Mouse (Mus musculus) heart, embryonic 11.5 days (tissue): ENCODE measurements around the gene Cdkn2d. TPM values are rescaled to one million over a fixed set of nuclear protein-coding genes. Genes with fewer than 3 reads are reported as not detected.
"Not testable (repeated sequence)": the region's sequence is repeated elsewhere in the genome, so short reads cannot be mapped to it uniquely, and the experiment has no call there.

Experiments
- ATAC-seq: fragments of 200-750 bp; cut with Nextera tagmentation; replicated peaks from 2 replicates; pipeline ENCODE4 v1.8.0; 2017; ENCODE audit warnings: moderate library complexity; ENCODE audit not compliant: insufficient number of reproducible peaks, low FRiP score, low TSS enrichment
- H3K27ac ChIP-seq: fragments of 300-500 bp; sonication (generic); 2 replicates; pipeline ENCODE4 v1.5.1; 2014; ENCODE audit warnings: mild to moderate bottlenecking, low read depth, low read length
- H3K27me3 ChIP-seq: fragments of 300-500 bp; sonication (generic); 2 replicates; pipeline ENCODE4 v1.6.1; 2014; ENCODE audit warnings: mild to moderate bottlenecking, low read length, mixed read lengths; ENCODE audit not compliant: control insufficient read depth, insufficient read depth
- H3K36me3 ChIP-seq: fragments of 300-500 bp; sonication (generic); 2 replicates; pipeline ENCODE4 v1.6.1; 2014; ENCODE audit warnings: mild to moderate bottlenecking, low read length, moderate library complexity, mixed read lengths; ENCODE audit not compliant: control insufficient read depth, insufficient read depth
- H3K4me1 ChIP-seq: fragments of 300-500 bp; sonication (generic); 2 replicates; pipeline ENCODE4 v1.6.1; 2014; ENCODE audit warnings: low read length; ENCODE audit not compliant: control insufficient read depth, insufficient read depth
- H3K4me2 ChIP-seq: fragments of 300-500 bp; sonication (generic); 2 replicates; pipeline ENCODE4 v1.6.1; 2014; ENCODE audit warnings: mild to moderate bottlenecking, moderate library complexity
- H3K4me3 ChIP-seq: fragments of 300-500 bp; sonication (generic); 2 replicates; pipeline ENCODE4 v1.5.1; 2014; ENCODE audit warnings: low read depth, low read length
- H3K9ac ChIP-seq: fragments of 300-500 bp; sonication (generic); 2 replicates; pipeline ENCODE4 v1.6.1; 2014; ENCODE audit warnings: mild to moderate bottlenecking, low read depth, low read length, moderate library complexity
- H3K9me3 ChIP-seq: fragments of 300-500 bp; sonication (generic); replicated peaks from 2 replicates; pipeline ENCODE4 v1.6.1; 2016; ENCODE audit warnings: low read length; ENCODE audit not compliant: control insufficient read depth
- WGBS: fragments of 180-500 bp; shearing (Covaris S2); extraction: QIAGEN DNeasy Blood & Tissue Kit; methylation state at CpG from one replicate; pipeline ENCODE4 v1.1.7; 2014; ENCODE audit not compliant: insufficient replicate concordance; 5-methylcytosine and 5-hydroxymethylcytosine counted together
- polyA plus RNA-seq: library from polyadenylated mRNA; unstranded; fragments of >200 nt; fragmentation: Nextera tagmentation; extraction: Ambion mirVana; gene quantifications from 2 replicates; pipeline ENCODE4 v1.2.1, GENCODE M21; 2014

Cdkn2d gene
- polyA plus RNA-seq, 1 experiment from 2014 or later = 88.4 TPM

DNA sequence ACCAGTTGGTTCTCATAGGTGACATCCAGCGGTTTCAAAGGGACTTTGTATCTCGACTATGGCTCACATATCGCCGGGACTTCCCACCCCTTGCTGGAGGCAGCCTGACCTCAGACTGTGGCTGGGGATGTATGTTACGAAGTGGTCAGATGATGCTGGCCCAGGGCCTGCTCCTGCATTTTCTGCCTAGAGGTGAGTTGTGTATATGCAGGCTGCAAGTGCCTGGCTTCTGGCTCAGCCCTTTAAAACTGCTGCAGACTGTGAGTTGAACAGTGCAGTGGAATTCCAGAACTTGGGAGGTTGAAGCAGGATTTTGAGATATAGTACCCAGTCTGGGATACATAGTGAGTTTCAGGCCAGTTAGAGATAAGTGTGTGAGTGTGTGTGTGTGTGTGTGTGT is 24.3 kb downstream of the Cdkn2d start:
- no peak overlapping the region for H3K27ac ChIP-seq
- WGBS = 88% methylated on average over 5 of the region's 5 CpGs
- H3K4me1 ChIP-seq = peaks cover 18% of the 10 kb centered on the region
- no peak for ATAC-seq
- H3K9me3 ChIP-seq = no peaks in the 10 kb centered on the region
- peaks cover 27% of the 10 kb centered on the region for H3K36me3 ChIP-seq
- peak overlapping the region; percentile 92; the same call in 1 of the 2 replicates for H3K9ac ChIP-seq
- H3K4me3 ChIP-seq = peak overlapping the region; percentile 94
- peak overlapping the region; percentile 89 for H3K4me2 ChIP-seq
- no peaks in the 10 kb centered on the region for H3K27me3 ChIP-seq

DNA sequence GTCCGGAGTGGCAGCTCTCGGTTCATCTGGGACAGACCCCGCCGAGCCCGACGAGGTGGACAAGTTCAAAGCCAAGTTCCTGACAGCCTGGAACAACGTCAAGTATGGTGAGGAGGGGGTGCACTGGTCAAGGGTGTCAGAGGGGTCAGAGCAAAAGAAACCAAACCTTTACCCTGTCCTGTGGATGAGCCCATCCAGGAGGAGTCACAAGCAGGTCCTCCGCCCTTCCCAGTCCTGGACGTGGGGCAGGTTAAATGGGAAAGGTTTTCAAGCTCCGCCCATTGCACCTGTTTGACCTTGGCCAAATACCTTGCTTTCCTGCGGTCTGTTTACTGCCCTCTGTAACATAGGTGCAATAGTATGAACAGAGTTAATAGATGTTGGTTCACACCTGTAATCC is 25.6 kb downstream of the Cdkn2d start:
- peaks cover 17% of the 10 kb centered on the region for H3K36me3 ChIP-seq
- 7% methylated on average over 11 of the region's 11 CpGs for WGBS
- peak overlapping the region; percentile 92 for H3K9ac ChIP-seq
- no peaks in the 10 kb centered on the region for H3K9me3 ChIP-seq
- peak overlapping the region; percentile 89 for H3K4me2 ChIP-seq
- H3K27ac ChIP-seq = peak overlapping the region; percentile 81
- ATAC-seq = peak; percentile 8; the same call in 1 of the 2 replicates
- H3K4me3 ChIP-seq = peak overlapping the region; percentile 94
- peaks cover 18% of the 10 kb centered on the region for H3K4me1 ChIP-seq
- H3K27me3 ChIP-seq = no peaks in the 10 kb centered on the region

DNA sequence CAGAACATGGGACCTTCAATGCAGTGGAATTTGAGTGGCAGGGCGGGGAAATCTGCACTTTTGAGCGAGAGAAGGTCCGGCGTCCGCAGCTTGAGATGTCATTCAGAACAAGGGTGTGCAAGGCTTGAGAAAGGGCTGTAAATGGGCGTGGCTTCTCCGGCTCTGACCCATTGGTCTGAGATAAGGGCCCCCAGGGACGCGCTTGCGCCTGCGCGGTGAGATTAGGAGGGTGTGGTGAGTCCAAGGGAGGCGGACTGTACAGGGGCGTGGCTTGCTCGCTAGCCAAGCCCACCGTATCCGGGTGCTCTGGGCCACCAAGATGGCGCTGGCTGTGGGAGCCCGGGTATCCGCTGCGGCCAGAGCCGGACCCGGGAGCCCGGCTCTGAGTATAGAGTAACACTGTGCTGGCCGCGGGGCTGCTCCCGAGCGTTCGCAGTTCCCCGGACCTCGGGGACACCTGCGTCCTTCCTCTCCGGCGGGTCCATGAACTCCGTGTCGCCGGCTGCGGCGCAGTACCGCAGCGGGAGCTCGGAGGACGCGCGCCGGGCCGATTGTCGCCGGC is 26.1 kb downstream of the Cdkn2d start, which contains the start of gene Atg4d:
Atg4d (plus strand) TSS at position 294 of the 562 bp plus-strand sequence.
- peak; percentile 98 for ATAC-seq

DNA sequence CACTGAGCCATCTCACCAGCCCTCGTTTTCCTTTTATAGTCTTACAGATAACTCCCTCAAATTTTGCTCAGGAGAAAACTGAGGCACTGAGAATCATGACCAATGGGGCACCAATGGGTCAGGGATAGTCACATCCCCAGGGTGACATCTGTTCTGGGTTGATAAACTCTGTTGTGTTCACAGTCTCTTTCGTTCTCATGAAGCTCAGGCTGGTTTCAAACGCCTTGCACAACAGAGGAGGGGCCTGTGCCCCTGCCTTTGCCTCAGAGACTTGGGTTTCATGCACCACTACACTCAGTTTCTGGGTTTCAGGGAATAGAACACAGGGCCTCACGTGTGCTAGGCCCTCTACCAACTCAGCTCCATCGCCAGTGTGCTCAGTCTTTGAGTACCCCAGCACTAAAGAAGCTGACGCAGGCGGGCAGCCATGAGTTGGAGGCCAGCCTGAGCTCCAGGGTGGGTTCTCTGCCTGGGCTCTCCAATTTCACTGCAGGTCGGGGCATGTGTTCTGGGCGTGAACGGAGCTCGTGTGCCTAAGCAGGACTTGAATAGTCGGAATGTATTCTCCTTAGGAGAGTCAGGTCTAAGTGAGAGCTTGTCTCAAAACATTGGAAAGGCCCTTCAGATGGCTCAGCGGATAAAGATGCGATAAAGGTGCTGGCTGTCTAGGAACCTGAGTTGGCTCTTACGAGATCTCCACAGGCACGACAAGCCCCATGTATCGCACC is 26.8 kb downstream of the Cdkn2d start:
- no peaks in the 10 kb centered on the region for H3K27me3 ChIP-seq
- H3K36me3 ChIP-seq = peaks cover 7% of the 10 kb centered on the region; the same call in 1 of the 2 replicates
- peak overlapping the region; percentile 77 for H3K27ac ChIP-seq
- H3K9me3 ChIP-seq = no peaks in the 10 kb centered on the region
- 0 out of 2 replicates have a peak, but pooled peaks have one; percentile 20 for ATAC-seq
- peak overlapping the region; percentile 94 for H3K4me3 ChIP-seq
- peak overlapping the region; percentile 68 for H3K4me2 ChIP-seq
- peaks cover 18% of the 10 kb centered on the region for H3K4me1 ChIP-seq
- WGBS = 16% methylated on average over 17 of the region's 17 CpGs
- H3K9ac ChIP-seq = peak overlapping the region; percentile 47; the same call in 1 of the 2 replicates

More for the DNA sequence above, 26.1 kb downstream of the Cdkn2d start, which contains the start of gene Atg4d:
- WGBS = under 1% methylated on average over 49 of the region's 49 CpGs
- peak within 1 kb of the TSS; percentile 81 for H3K27ac ChIP-seq
- H3K4me1 ChIP-seq = peaks cover 18% of the 10 kb centered on the region
- peak within 1 kb of the TSS; percentile 89 for H3K4me2 ChIP-seq
- peak within 1 kb of the TSS; percentile 92 for H3K9ac ChIP-seq
- H3K36me3 ChIP-seq = peaks cover 12% of the 10 kb centered on the region
- H3K4me3 ChIP-seq = peak within 1 kb of the TSS; percentile 94
- H3K27me3 ChIP-seq = no peaks in the 10 kb centered on the region
- H3K9me3 ChIP-seq = no peaks in the 10 kb centered on the region

DNA sequence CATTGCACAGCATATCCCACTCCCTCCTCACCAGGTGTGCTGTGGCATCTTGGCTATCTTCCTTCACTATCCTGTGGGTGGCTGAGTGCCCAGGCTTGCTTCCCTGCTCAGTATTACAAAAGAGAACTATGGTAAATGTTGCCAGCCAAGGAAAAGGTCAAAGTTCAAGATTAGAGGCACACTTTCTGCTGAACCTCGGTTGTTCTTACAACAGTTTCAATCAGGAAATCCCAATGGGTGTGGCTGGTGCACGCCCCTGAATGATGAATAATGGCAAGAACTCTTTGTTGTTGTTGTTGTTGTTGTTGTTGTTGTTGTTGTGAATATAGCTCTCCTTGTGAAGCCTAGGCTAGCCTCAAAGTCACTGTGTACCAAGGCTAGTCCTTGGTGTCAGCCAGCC is 29.4 kb downstream of the Cdkn2d start:
- Histone ChIP-seq H3K27me3 (no peaks in the 10 kb centered on the region), H3K4me3 (no peak overlapping the region)
- 66% methylated on average over 2 of the region's 2 CpGs for WGBS

DNA sequence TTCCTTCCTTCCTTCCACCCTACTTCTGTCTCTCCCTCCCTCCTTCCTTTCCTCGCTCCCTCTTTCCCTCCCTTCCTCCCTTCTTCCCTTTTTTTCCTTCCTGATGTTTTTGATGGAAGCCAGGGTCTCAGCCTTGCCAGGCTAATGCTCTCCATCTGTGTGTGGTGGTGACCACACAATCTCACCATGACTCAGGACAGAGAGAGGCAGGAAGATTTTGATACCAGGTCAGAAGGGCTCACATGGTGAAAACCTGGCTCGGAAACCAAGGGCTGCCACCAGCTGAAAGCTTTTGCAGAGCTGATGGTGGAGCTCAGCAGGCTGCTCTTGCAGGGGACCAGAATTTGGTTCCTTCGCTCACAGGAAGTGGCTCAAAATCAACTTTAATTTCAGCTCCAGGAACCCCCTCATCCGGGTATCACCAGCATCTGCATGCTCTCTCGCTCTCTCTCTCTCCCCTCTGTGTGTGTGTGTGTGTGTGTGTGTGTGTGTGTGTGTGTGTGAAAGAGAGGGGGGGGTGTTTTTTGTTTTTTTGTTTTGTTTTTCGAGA is 30.6 kb downstream of the Cdkn2d start:
- no peak overlapping the region for H3K9ac ChIP-seq
- H3K27ac ChIP-seq = no peak overlapping the region
- H3K4me2 ChIP-seq = no peak overlapping the region
- no peaks in the 10 kb centered on the region for H3K27me3 ChIP-seq
- no peak for ATAC-seq
- H3K4me1 ChIP-seq = peaks cover under 1% of the 10 kb centered on the region
- H3K36me3 ChIP-seq = no peaks in the 10 kb centered on the region
- H3K9me3 ChIP-seq = no peaks in the 10 kb centered on the region
- 75% methylated on average over 6 of the region's 6 CpGs for WGBS
- H3K4me3 ChIP-seq = no peak overlapping the region

More for the DNA sequence above, 29.4 kb downstream of the Cdkn2d start:
- peaks cover 13% of the 10 kb centered on the region for H3K4me1 ChIP-seq
- H3K9me3 ChIP-seq = no peaks in the 10 kb centered on the region
- H3K4me2 ChIP-seq = no peak overlapping the region
- no peaks in the 10 kb centered on the region for H3K36me3 ChIP-seq
- no peak overlapping the region for H3K27ac ChIP-seq
- no peak for ATAC-seq
- no peak overlapping the region for H3K9ac ChIP-seq

DNA sequence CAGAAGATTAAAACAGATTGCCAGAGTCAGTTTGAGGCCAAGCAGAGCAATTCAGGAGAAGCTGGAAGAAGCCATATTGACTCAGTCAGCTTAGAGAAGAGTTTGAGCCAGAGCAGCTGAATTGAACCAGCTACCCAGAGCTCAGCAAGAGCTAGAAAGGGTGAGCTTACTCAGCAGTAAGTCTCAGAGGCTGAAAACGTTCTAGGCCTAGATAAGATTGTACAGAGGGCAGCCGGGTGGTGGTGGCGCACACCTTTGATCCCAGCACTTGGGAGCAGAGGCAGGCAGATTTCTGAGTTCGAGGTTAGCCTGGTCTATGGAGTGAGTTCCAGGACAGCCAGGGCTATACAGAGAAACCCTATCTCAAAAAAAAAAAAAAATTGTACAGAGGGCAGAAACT is 34.9 kb downstream of the Cdkn2d start:
- not testable (repeated sequence) for H3K4me3 ChIP-seq, H3K27ac ChIP-seq, H3K36me3 ChIP-seq, H3K4me1 ChIP-seq, H3K27me3 ChIP-seq, ATAC-seq, H3K9me3 ChIP-seq, H3K9ac ChIP-seq, H3K4me2 ChIP-seq
- 68% methylated on average over 4 of the region's 4 CpGs for WGBS

DNA sequence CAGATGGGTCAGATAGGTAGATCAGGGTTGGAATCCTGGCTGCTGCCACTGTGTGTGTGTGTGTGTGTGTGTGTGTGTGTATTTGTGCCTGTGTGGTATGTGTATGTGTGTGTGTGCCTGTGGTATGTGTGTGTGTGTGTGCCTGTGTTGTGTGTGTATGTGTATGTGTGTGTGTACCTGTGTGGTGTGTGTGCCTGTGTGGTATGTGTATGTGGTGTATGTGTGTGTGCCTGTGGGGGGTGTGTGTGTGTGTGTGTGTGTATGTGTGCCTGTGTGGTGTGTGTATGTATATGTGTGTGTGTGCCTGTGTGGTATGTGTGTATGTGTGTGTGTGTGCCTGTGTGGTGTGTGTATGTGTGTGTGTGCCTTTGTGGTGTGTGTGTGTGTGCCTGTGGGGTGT is 36.5 kb downstream of the Cdkn2d start:
- H3K36me3 ChIP-seq = no peaks in the 10 kb centered on the region
- H3K27me3 ChIP-seq = peaks cover 21% of the 10 kb centered on the region
- no peak overlapping the region for H3K9ac ChIP-seq
- H3K4me2 ChIP-seq = no peak overlapping the region
- ATAC-seq = no peak
- H3K27ac ChIP-seq = no peak overlapping the region
- H3K4me3 ChIP-seq = no peak overlapping the region
- H3K9me3 ChIP-seq = no peaks in the 10 kb centered on the region
- H3K4me1 ChIP-seq = no peaks in the 10 kb centered on the region; the same call in 1 of the 2 replicates
